Mouse (Mus musculus): ENCODE measurements around the gene Mrpl19.

GRCm38 (mm10) chr6:81910302-81910855, 55.4 kb downstream of the Mrpl19 start:
- TF ChIP-seq CTCF (IDR thresholded peaks at IDR 0.05; ENCODE audit: borderline replicate concordance, control insufficient read depth, extremely low read depth, insufficient read depth, low read length, poor library complexity) = no peak
- no peak for TF ChIP-seq POLR2A (IDR thresholded peaks at IDR 0.05; ENCODE audit: control insufficient read depth, extremely low read depth, insufficient read depth, low read length, poor library complexity)
